Mouse (Mus musculus) G1E (cell line): ENCODE measurements around the gene Slc36a4.

Experiments
- CTCF ChIP-seq: IDR thresholded peaks from 2 replicates; pipeline ENCODE4 v1.5.1; 2012; ENCODE audit warnings: low read depth, low read length, inconsistent platforms, mixed read lengths
- GATA1 ChIP-seq: IDR thresholded peaks from 2 replicates; pipeline ENCODE4 v1.6.1; 2012; ENCODE audit warnings: borderline replicate concordance, low read length, inconsistent platforms, mixed read lengths
- GATA2 ChIP-seq: IDR thresholded peaks from 2 replicates; pipeline ENCODE4 v1.6.1; 2012; ENCODE audit warnings: low read depth, low read length, inconsistent platforms, borderline replicate concordance
- POLR2AphosphoS5 ChIP-seq: IDR thresholded peaks from 2 replicates; pipeline ENCODE4 v1.6.1; 2012; ENCODE audit warnings: low read depth, low read length, inconsistent platforms; ENCODE audit not compliant: insufficient replicate concordance

DNA sequence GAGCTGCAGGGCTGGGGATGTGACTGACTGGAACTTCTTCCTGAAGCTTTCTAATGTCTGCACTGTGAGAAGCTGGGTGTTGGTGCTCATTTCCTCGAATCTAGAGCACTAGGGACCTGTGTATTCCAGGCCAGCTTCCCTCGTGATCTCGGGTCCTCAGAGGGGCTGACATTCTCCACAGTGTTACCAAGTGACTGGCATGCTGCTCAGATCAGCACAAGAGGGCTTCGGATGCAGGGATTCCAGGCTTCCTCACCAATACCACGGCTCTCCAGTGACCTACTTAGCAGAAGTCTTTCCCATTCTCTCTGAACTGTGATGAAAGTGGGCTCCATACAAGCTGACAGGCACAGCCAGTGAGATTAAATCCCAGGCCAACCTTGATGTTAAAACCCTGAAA, 14.5 kb upstream of the Slc36a4 start:
- no peak for TF ChIP-seq CTCF
- no peak for TF ChIP-seq GATA2
- TF ChIP-seq POLR2AphosphoS5 = no peak
- no peak for TF ChIP-seq GATA1
